Mouse (Mus musculus): ENCODE data around the gene Pfkp. TPM values are rescaled to one million over a fixed set of nuclear protein-coding genes. Genes with fewer than 3 reads are reported as not detected.

Gene Pfkp
- polyA plus RNA-seq, 1 experiment from 2014 or later, result 193 TPM

DNA sequence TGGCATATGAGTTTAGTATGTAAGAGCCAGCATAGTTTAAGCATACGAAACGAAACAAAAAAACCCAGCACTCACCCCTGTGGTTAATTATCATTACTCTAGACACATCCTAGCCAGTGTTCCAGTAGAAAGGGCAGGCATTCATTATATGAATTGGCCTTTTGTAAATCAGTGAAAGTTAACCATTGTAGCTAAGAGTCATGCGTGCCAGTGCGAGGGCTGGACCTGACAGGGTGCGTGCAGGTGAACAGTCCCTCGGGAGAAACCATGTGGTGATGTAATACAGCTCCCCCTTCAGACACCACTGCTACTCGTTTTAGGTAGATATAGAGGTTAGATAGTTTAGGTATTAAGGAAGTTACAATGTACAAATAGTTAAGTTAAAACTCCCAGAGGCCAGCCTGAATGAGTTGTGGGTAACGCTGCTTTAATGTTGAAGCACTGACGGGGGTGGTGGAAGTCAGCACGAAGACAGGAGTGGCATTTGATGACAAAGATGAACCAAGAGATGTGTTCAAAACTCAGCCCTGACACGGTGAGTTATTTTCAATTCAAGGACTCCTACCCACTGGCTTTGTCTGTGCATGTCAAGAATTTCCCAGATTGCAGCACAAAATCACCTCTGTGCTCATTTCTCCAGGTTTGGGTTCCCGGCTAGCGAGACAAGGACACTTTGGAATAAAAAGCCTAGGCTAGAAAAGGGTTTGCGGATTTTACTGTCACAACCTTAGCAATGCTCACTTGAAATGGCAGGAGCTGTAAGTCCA lies 19.4 kb downstream of the Pfkp start:
- H3K27ac ChIP-seq (ENCODE audit: poor library complexity, severe bottlenecking), result no peak overlapping the region
- no peak overlapping the region for H3K4me2 ChIP-seq
- H3K4me3 ChIP-seq, result no peak overlapping the region
- no peak overlapping the region for H3K9ac ChIP-seq
- H3K27me3 ChIP-seq (replicated peaks), result no peaks in the 10 kb centered on the region
- no peak for ATAC-seq (ENCODE audit: insufficient number of reproducible peaks, low FRiP score)
- peaks cover 60% of the 10 kb centered on the region for H3K4me1 ChIP-seq (replicated peaks)
- WGBS, result 83% methylated on average over 14 of the region's 14 CpGs
- peaks cover 6% of the 10 kb centered on the region; the same call in 1 of the 2 replicates for H3K36me3 ChIP-seq
- no peaks in the 10 kb centered on the region for H3K9me3 ChIP-seq (replicated peaks)

DNA sequence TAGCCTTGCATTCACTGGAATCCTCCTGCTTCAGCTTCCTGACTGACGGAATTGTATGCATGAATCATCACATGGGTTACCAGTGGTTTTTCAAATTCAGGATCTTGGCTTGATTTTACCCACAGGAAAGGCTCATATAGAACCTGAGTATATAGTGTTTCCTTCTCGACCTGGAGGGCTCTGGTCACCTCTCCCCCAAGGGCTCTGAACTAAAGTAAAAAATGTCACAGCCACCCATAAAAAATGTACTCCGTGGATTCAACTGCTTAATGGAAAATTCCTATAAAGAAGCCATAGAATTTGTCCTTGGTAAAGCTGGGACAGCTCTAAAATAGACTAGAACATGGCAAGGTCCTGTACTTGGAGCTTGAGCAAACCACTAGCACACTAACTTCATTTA lies 20.3 kb downstream of the Pfkp start:
- H3K27me3 ChIP-seq (replicated peaks), result no peaks in the 10 kb centered on the region
- H3K4me2 ChIP-seq, result no peak overlapping the region
- peaks cover 6% of the 10 kb centered on the region; the same call in 1 of the 2 replicates for H3K36me3 ChIP-seq
- WGBS, result 82% methylated on average over 3 of the region's 3 CpGs
- no peak overlapping the region for H3K27ac ChIP-seq (ENCODE audit: poor library complexity, severe bottlenecking)
- H3K4me3 ChIP-seq, result no peak overlapping the region
- ATAC-seq (ENCODE audit: insufficient number of reproducible peaks, low FRiP score), result no peak
- no peak overlapping the region for H3K9ac ChIP-seq
- peaks cover 51% of the 10 kb centered on the region for H3K4me1 ChIP-seq (replicated peaks)
- H3K9me3 ChIP-seq (replicated peaks), result no peaks in the 10 kb centered on the region

DNA sequence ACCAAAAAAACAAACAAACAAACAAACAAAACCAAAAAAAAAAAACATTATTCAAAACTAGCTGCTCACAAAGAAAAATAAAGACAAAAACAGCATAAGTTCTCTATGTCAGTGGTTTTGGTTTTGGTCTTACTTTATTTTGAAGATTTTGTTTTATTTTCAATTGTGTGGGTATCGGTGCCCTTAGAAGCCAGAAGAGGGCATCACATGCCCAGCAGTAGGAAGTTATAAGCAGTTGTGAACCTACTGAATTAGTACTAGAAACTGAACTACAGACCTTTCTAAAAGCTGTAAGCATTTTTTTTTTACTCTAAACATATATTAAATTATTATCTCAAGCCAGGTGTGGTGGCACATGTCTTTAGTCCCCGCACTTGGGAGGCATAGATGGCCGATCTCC lies 21.2 kb downstream of the Pfkp start:
- Histone ChIP-seq H3K27me3 (replicated peaks) (no peaks in the 10 kb centered on the region), H3K27ac (ENCODE audit: poor library complexity, severe bottlenecking) (no peak overlapping the region), H3K4me1 (replicated peaks) (peaks cover 42% of the 10 kb centered on the region), H3K4me2 (no peak overlapping the region), H3K9me3 (replicated peaks) (no peaks in the 10 kb centered on the region), H3K4me3 (no peak overlapping the region), H3K36me3 (peaks cover 7% of the 10 kb centered on the region), H3K9ac (no peak overlapping the region)
- ATAC-seq (ENCODE audit: insufficient number of reproducible peaks, low FRiP score), result no peak
- WGBS, result 92% methylated on average over 3 of the region's 3 CpGs

DNA sequence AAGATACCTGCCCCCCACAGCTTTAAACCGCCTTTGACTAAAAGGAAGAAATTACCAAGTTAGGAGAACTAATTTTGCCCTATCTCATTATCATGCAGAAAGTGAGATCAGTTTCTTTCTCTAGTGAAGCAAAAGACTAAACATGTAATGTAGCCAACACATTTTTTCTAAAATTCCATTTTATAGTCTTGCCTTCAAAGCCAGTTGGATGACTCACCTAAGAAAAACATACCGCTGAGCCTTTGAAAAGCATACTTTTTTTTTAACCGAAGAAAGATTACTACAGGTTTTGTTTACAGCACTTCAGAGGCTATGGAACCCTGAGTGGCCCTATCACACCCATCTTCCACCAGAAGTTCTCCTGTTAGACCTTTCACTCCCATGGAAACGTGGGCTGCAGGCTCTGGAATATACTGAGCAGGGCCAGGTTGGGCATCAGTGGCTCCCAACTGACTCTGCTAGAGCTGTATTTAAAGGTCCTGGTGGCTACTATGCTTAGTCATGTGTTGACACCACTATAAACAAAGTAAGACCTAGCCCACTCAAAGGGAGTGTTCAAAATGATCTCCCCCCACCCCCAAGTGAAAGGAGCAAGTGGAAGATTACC lies 22.0 kb downstream of the Pfkp start:
- Histone ChIP-seq H3K27ac (ENCODE audit: poor library complexity, severe bottlenecking) (no peak overlapping the region), H3K4me3 (no peak overlapping the region), H3K4me1 (replicated peaks) (peaks cover 35% of the 10 kb centered on the region), H3K36me3 (peaks cover 14% of the 10 kb centered on the region), H3K4me2 (no peak overlapping the region), H3K27me3 (replicated peaks) (no peaks in the 10 kb centered on the region), H3K9me3 (replicated peaks) (no peaks in the 10 kb centered on the region), H3K9ac (no peak overlapping the region)
- 56% methylated on average over 4 of the region's 4 CpGs for WGBS
- no peak for ATAC-seq (ENCODE audit: insufficient number of reproducible peaks, low FRiP score)

DNA sequence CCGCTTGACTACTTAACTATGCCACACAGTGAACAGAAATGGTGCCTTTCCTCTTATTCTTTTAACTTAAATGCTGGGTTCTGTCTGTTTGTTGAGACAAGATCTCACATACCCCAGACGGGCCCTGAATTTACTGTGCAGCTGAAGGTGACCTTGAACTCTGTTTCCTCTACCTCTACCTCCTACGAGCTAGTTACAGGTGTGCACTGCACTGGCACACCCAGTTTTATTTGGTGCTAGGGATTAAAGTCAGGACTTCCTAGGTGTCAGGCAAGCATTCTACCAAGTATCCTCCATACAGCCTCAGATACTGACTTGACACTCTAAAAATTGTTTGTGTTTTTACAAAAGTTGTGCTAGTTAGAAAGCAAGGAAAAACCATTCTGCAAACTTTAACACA lies 22.6 kb downstream of the Pfkp start:
- no peaks in the 10 kb centered on the region for H3K9me3 ChIP-seq (replicated peaks)
- peaks cover 20% of the 10 kb centered on the region for H3K36me3 ChIP-seq
- no peak overlapping the region for H3K4me3 ChIP-seq
- H3K4me1 ChIP-seq (replicated peaks), result peaks cover 28% of the 10 kb centered on the region
- H3K27ac ChIP-seq (ENCODE audit: poor library complexity, severe bottlenecking), result no peak overlapping the region
- H3K27me3 ChIP-seq (replicated peaks), result no peaks in the 10 kb centered on the region
- H3K9ac ChIP-seq, result no peak overlapping the region
- ATAC-seq (ENCODE audit: insufficient number of reproducible peaks, low FRiP score), result no peak
- WGBS, result 65% methylated on average over 3 of the region's 3 CpGs
- no peak overlapping the region for H3K4me2 ChIP-seq

DNA sequence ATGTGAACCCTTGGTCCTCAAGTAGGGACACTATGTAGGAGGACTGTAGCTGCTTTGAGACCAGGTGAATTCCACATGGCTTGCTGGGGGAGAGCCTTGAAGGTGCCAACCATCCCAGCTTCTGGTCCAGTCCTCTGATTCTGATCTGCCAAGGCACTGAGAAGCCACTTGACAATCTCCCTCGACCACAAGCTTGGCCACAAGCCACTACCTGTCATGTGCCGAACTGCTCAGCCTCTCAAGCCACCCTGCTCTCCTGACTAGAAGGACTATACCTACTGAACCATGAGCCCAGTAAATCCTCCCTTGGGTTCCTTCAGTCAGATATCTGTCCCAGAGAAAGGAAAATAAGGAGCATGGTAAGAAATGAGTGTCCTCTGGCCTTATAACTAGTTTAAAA lies 24.0 kb downstream of the Pfkp start:
- WGBS, result 57% methylated on average over 2 of the region's 2 CpGs
- Histone ChIP-seq H3K4me2 (no peak overlapping the region), H3K36me3 (peaks cover 32% of the 10 kb centered on the region), H3K9ac (no peak overlapping the region), H3K4me3 (no peak overlapping the region), H3K9me3 (replicated peaks) (no peaks in the 10 kb centered on the region), H3K4me1 (replicated peaks) (peaks cover 19% of the 10 kb centered on the region), H3K27me3 (replicated peaks) (no peaks in the 10 kb centered on the region), H3K27ac (ENCODE audit: poor library complexity, severe bottlenecking) (no peak overlapping the region)
- no peak for ATAC-seq (ENCODE audit: insufficient number of reproducible peaks, low FRiP score)

DNA sequence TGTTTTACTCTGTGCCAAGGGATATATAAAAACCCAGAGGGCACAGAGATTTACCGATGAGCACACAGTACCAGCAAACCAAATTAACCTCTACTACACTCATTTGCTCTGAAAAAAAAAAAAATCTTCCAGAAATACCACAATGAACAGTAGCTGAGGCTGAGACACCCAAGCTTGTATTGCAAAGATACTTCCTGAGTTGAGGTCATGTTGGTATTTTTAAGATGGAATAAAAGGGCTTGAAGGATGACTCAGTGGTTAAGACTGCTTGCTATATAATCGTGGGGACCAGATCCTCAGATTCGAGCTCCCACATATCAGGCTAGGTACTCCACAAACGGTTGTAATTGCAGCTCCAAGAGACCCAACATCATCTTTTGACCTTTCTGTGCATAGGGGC lies 24.5 kb downstream of the Pfkp start:
- no peaks in the 10 kb centered on the region for H3K27me3 ChIP-seq (replicated peaks)
- peaks cover 36% of the 10 kb centered on the region for H3K36me3 ChIP-seq
- peaks cover 16% of the 10 kb centered on the region for H3K4me1 ChIP-seq (replicated peaks)
- H3K27ac ChIP-seq (ENCODE audit: poor library complexity, severe bottlenecking), result no peak overlapping the region
- no peaks in the 10 kb centered on the region for H3K9me3 ChIP-seq (replicated peaks)
- no peak overlapping the region for H3K9ac ChIP-seq
- WGBS, result 71% methylated on average over 4 of the region's 4 CpGs
- no peak overlapping the region for H3K4me3 ChIP-seq
- no peak overlapping the region for H3K4me2 ChIP-seq
- ATAC-seq (ENCODE audit: insufficient number of reproducible peaks, low FRiP score), result no peak

DNA sequence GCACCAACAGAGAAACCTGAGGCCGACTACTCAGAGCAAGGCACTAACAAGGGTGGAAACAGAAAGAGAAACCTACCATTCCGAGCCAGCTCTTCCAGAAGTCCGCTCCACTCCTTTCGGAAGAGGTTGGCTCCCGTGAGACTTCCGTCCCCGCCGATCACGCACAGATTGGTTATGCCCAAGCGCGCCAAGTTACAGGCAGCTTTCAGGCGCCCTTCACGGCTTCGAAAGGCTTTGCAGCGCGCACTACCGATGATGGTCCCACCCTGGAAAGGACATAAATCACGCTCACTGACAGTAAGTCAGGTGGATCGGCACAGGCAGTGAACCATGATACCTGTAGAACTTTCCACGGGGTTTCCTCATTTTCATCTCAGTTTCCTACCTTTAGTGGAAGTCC lies 26.7 kb downstream of the Pfkp start:
- Histone ChIP-seq H3K9ac (no peak overlapping the region; the same call in 1 of the 2 replicates), H3K36me3 (peaks cover 55% of the 10 kb centered on the region), H3K4me3 (no peak overlapping the region), H3K4me1 (replicated peaks) (peaks cover 14% of the 10 kb centered on the region), H3K27ac (ENCODE audit: poor library complexity, severe bottlenecking) (no peak overlapping the region), H3K27me3 (replicated peaks) (no peaks in the 10 kb centered on the region), H3K9me3 (replicated peaks) (no peaks in the 10 kb centered on the region), H3K4me2 (no peak overlapping the region)
- 93% methylated on average over 20 of the region's 20 CpGs for WGBS
- no peak for ATAC-seq (ENCODE audit: insufficient number of reproducible peaks, low FRiP score)

DNA sequence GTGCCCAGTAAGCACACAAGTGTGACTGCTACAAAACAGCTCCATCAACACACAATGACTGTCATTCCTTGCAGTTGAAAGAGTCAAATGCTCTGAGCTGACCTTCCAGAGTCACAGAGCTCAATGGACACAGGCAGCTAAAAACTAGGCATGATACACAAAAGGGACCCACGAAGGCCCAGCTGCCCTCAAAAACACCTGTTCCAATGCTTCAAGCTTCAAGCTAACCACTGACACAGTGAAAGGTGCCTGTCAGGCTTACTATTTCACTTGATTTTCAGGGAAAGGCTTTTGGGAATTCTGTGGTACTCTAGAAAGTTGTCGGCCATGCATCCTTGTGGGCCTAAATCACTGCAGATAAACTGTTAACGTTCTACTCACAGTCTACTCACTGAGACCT lies 28.3 kb downstream of the Pfkp start:
- no peak overlapping the region for H3K4me2 ChIP-seq
- H3K27ac ChIP-seq (ENCODE audit: poor library complexity, severe bottlenecking), result no peak overlapping the region
- H3K9ac ChIP-seq, result no peak overlapping the region
- no peak for ATAC-seq (ENCODE audit: insufficient number of reproducible peaks, low FRiP score)
- no peaks in the 10 kb centered on the region for H3K9me3 ChIP-seq (replicated peaks)
- 86% methylated on average over 3 of the region's 3 CpGs for WGBS
- no peak overlapping the region for H3K4me3 ChIP-seq
- H3K4me1 ChIP-seq (replicated peaks), result no peaks in the 10 kb centered on the region; the same call in none of the 2 replicates
- peaks cover 67% of the 10 kb centered on the region for H3K36me3 ChIP-seq
- no peaks in the 10 kb centered on the region for H3K27me3 ChIP-seq (replicated peaks)

DNA sequence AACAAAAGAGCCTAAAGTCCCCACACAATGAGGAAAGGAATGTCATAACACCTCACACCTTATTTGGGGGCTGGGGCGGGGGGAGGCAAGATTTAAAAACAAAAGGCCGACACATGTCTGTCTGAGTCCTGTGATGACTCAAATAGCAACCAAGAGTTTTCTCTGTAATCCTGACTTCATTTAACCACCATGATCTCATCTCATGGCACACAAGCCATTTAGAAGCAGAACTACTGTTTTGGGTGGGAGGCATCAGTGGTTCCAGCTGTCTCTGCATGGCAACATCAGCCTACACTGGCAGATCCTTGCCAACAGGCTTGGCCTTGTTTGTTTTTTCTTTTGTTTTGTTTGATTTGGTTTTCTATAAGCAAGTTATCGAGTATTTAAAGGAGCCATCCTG lies 29.9 kb downstream of the Pfkp start:
- H3K4me3 ChIP-seq, result no peak overlapping the region
- no peaks in the 10 kb centered on the region for H3K4me1 ChIP-seq (replicated peaks)
- H3K9me3 ChIP-seq (replicated peaks), result no peaks in the 10 kb centered on the region
- H3K36me3 ChIP-seq, result peaks cover 76% of the 10 kb centered on the region
- H3K4me2 ChIP-seq, result no peak overlapping the region
- H3K27ac ChIP-seq (ENCODE audit: poor library complexity, severe bottlenecking), result no peak overlapping the region
- ATAC-seq (ENCODE audit: insufficient number of reproducible peaks, low FRiP score), result no peak
- 88% methylated on average over 3 of the region's 3 CpGs for WGBS
- no peaks in the 10 kb centered on the region for H3K27me3 ChIP-seq (replicated peaks)
- no peak overlapping the region for H3K9ac ChIP-seq

DNA sequence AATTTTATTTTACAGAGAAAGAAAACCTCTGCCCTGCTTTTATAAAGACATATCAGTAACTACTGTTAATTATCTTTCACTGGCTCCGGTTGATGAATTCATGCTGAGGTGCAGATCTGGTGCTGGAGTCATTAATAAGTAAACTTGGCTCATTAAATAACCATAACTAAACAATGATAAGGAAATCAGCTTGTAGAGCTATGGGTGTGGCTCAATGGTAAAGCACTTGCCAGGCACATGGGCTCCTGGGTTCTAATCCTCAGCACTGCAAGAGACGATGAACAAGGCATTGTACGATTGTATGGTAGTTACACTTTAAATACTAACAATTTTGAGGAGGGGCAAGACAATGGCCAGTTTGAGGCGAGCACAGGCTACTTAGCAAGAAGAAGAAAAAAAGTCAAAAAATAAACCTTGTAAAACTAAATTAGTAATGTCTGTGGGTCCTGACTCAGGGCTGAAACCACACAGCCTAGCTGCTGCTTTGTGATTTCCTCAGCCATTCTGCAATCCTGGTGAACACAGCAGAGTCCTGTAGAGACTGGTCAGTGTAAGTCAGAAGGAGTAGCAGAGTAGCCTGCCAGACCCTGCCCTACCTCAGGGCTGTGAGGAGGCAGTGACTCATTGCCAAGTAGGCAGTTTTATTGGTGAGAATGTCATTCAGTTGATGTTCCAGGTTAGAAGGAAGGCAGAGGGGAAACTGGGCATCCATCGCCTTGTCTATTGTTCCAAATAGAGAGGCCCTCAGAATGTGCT lies 34.7 kb downstream of the Pfkp start:
- H3K27me3 ChIP-seq (replicated peaks), result no peaks in the 10 kb centered on the region
- WGBS, result 90% methylated on average over 5 of the region's 5 CpGs
- peaks cover 48% of the 10 kb centered on the region for H3K36me3 ChIP-seq
- H3K4me2 ChIP-seq, result no peak overlapping the region
- no peak overlapping the region for H3K4me3 ChIP-seq
- no peak for ATAC-seq (ENCODE audit: insufficient number of reproducible peaks, low FRiP score)
- no peak overlapping the region for H3K9ac ChIP-seq
- H3K4me1 ChIP-seq (replicated peaks), result no peaks in the 10 kb centered on the region
- H3K27ac ChIP-seq (ENCODE audit: poor library complexity, severe bottlenecking), result no peak overlapping the region
- no peaks in the 10 kb centered on the region for H3K9me3 ChIP-seq (replicated peaks)

Data from heart, embryonic 12.5 days (tissue).